Mouse (Mus musculus): Measurements from ENCODE around the gene Med20.
A peak's percentile ranks its signal among the peaks of the same experiment; 100 is the strongest.
"Not testable (repeated sequence)": the region's sequence is repeated elsewhere in the genome, so short reads cannot be mapped to it uniquely, and the experiment has no call there.

Gene Med20

GRCm38 (mm10) chr17:47628851-47629676 is 17.7 kb downstream of the Med20 start:
- DNase-seq: peak; percentile 95

DNA sequence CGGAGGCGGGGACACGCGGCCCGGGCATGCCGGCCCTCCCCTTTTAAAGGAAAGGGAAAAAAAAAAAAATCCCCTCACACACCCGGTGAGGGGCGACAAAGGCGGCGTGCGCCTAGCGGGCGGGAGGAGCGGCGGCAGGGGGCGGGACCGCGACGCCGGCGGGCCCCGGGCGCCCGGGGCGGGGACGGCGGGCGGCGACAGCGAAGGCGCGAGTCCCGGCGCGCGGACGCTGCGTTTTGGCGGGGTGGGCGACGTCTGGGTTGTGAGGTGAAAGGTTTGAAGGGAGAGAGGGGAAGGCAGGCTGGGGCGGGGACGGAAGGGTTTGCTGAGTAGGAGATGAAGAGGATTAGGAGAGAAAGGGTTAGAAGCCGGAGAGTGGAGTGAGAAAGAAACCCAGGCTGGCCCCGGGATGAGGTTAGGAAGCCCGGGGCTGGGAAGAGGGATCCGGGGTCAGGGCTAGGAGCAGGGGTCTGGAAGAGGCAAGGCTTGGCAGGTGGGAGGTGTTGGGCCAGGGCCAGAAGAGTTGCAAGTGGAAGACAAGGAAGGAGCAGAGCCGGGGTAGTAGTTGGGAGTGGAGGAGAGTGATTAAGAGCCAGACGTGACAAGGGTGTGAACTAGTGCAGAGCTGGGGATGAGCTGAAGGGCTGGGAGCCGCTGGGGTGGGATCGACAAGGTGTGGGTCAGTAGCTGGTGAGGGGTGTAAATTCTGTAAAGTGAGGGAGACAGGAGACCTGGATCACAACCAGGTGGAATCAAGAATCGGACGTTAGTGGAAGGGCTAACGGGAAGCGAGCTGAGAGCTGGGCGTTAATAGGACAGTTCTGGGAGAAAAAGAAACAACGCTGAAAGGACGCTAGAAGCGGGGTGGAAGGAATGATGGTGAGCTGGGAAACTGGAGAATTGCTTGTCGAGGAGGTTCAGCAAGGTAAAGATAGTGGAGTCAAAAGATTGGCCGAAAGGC is 18.6 kb downstream of the Med20 start:
- peak; percentile 81 for DNase-seq

GRCm38 (mm10) chr17:47630678-47631065 is 19.3 kb downstream of the Med20 start, which contains the start of gene Usp49:
Gene Usp49 (plus strand): TSS chr17:47630690.
- DNase-seq: no peak

DNA sequence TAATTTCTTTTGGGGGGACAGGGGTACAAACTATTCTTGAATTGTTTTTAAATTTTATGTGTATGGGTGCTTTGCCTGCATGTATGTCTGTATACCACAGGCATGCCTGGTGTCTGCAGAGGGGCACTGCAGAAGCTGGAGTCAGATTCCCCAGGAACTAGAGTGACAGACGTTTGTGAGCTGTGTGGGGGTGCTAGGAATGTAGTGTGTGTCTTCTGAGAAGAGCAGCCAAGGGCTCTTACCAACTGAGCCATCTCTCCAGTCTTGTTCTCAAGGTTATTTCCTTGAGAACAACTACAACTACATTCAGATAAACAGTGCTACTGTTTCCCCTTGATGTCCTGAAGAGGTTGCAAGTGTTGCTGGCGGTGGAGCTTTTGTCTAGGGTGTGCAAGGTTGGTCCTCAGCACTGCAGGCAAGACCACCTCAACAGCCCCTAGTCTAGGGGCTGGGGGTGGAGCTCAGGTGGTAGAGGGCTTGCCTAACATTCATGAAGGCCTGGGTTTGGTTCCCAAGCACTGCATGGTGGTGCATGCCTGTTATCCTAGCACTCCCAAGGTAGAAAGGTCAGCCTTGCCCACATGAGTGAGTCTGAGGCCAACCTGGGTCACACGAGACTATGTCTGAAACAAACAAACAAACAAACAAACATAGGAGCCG is 20.9 kb downstream of the Med20 start:
- no peak for DNase-seq

GRCm38 (mm10) chr17:47633999-47634770 is 22.8 kb downstream of the Med20 start:
- DNase-seq: no peak

DNA sequence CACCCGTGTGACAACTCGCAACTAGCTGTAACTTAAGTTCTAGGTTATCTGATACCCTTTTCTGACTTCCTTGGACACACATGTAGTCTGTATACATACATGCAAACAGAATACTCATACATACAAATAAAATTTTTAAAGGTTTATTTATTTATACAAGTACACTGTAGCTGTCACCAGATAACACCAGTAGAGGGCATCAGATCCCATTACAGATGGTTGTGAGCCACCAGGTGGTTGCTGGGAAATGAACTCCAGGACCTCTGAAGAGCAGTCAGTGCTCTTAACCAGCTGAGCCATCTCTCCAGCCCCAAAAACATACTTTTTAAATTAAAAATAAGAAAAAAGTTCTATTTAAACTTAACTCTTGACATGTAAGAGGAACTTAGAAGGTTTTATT is 31.6 kb downstream of the Med20 start:
- DNase-seq: no peak

DNA sequence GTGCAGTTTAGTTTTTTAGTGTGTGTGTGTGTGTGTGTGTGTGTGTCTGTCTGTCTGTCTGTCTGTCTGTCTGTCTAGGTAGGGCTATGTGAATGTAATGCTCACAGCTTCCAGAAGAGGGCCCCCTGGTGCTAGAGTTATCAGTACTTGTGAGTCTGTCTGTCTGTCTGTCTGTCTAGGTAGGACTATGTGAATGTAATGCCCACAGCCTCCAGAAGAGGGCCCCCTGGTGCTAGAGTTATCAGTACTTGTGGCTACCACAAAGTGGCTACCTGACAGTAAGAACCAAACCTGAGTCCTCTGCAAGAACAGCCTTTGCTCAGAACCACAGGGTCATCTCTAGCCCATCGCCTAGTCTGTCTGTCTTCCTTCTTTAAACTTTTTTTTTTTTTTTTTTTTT is 35.3 kb downstream of the Med20 start:
- DNase-seq: no peak

DNA sequence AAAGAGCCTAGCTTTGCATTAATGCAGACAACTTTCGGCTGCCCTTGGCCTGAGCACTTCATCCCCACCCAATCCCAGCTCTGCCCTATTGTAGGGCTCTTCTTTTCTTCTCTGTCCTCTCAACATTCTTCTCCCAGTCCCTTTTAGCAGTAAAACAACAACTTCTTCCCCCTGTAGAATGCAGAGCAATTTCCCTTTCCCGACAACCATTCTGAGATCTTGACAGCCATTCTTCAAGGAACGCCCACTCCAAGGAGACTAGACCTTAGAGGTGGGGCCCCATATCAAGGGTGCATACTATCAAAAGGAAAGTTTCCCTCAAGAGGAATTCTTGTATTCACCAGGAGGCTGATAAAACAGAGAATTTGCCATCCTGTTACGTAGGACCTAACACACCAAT is 37.6 kb downstream of the Med20 start:
- no peak for DNase-seq

GRCm38 (mm10) chr17:47651953-47652352 is 40.6 kb downstream of the Med20 start:
- no peak for DNase-seq

DNA sequence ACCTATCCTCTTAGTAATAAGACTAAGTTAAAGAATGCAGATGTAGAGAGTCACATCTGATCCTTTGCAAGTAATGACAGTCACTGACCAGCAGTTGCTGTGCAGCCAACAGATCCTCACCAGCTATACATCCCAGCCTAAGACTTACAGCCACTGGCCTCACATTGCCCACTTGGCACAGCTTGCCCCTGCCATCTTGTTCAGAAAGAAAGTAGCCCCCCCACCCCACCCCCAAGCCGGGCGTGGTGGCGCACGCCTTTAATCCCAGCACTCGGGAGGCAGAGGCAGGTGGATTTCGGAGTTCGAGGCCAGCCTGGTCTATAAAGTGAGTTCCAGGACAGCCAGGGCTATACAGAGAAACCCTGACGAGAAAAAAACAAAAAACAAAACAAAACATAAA is 43.0 kb downstream of the Med20 start:
- DNase-seq: not testable (repeated sequence)

GRCm38 (mm10) chr17:47655697-47656096 is 44.3 kb downstream of the Med20 start:
- no peak for DNase-seq

DNA sequence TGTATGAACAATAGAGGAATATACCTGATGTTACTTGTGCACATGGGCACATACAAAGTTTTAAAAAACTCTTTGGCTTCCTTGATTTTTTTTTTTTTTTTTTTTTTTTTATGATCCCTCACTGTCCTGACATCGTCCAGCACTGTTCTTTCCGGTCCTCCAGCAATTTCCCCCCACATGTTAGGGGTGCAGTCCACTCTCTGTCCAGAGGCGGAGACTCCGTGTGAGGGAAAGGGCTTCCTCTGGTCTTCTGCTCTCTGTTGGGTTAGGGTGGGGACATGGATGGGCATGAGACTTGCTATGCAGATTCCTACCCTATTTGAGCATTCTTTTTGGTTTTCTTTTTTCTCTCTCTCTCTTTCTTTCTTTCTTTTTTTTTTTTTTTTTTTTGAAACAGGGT is 46.5 kb downstream of the Med20 start:
- DNase-seq: no peak

DNA sequence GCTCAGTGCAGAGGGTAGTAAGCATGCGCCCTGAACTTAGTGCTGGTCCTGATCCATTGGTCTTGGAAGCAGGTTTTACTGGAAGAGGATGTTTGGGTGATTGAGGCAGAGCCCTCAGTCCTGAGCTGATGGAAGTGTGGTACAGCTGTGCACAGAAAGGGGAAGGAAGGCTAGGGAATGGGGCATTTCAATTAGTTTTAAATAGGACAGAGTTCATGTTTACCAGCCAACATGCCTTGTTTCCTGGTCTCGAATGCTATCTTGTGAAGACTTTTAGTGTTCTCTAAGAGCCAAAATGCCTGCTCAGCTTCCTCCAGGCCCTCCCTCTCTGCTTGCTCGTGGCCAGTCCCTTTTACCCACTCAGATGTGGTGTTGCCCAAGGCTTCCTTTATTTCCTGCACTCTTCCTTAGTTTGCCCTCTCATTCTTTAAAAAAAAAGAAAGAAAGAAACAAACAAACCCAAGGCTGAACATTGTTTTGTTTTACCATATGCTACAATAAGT is 47.4 kb downstream of the Med20 start:
- DNase-seq: no peak

DNA sequence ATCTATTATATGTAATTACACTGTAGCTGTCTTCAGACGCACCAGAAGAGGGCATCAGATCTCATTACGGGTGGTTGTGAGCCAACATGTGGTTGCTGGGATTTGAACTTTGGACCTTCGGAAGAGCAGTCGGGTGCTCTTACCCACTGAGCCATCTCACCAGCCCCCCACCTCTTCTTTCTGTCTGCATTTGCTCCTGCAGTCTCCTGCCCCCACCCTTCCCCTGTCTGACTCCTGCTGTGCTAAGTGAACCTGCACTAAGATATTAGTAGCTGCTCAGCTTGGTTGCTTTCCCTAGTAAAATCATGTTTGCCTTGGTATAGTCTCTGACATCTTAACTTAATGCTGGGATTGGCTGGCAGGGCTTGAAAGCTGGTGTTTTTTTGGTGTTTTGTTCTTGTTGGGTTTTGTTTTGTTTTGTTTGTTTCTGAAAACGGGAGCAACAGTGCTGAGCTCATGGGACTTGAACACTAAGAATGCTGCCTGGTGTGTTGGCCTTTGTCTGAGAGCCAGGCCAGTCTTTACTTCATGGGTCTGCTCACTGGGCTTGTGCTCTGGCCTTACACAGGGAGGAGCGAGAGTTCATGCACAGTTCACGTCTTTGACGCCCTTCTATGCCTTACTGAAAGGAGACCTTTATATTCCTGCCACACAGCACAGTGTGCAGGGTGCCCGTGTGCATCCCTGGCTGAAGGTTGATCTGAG is 51.8 kb downstream of the Med20 start:
- no peak for DNase-seq

GRCm38 (mm10) chr17:47664474-47664873 is 53.1 kb downstream of the Med20 start:
- DNase-seq: no peak

- DNase-seq: no peak
These were observed 57.8 kb downstream of the Med20 start for GRCm38 (mm10) chr17:47669166-47669565.

DNA sequence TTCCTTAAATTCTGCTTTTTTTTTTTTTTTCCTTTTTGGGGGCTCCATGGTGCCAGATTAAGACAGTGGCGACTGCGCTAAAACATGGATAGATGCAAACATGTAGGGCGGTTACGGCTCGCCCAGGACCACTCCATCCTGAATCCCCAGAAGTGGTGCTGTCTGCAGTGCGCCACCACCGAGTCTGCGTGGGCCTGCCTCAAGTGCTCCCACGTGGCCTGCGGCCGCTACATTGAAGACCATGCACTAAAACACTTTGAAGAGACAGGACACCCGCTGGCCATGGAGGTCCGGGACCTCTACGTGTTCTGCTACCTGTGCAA is 60.6 kb downstream of the Med20 start:
- DNase-seq: no peak

DNA sequence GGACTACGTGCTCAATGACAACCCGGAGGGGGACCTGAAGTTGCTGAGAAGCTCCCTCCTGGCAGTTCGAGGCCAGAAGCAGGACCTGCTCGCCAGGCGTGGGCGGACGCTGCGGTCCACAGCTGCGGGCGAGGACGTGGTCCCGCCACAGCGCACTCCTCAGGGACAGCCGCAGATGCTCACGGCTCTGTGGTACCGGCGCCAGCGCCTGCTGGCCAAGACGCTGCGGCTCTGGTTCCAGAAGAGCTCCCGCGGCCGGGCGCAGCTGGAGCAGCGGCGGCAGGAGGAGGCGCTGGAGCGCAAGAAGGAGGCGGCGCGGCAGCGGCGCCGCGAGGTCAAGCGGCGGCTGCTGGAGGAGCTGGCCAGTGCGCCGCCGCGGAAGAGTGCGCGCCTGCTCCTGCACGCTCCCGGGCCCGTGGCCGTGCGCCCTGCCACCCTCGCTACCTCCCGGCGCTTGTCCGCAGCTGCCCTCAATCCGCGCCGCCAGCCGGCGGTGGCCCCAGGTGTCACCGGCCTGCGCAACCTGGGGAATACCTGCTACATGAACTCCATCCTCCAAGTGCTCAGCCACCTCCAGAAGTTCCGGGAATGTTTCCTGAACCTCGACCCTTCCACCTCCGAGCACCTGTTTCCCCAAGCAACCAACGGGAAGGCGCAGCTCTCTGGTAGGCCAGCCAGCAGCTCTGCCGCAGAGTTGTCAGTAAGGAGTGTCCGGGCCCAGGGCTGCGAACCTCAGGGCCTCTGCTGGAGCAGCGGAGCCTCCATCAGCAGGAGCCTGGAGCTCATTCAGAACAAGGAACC is 61.1 kb downstream of the Med20 start:
- peak; percentile 42 for DNase-seq

All from cerebellum, adult 11-12 months (tissue).